Mouse (Mus musculus) lung, adult 10 weeks (tissue): ENCODE measurements around the gene Crocc2. TPM values are rescaled to one million over a fixed set of nuclear protein-coding genes. Genes with fewer than 3 reads are reported as not detected.

Source experiments
- polyA plus RNA-seq: library from polyadenylated mRNA; stranded (reverse); fragments of 350-450 nt; fragmentation: Illumina TruSeq; extraction: RNeasy Lipid Tissue Mini Kit (QIAGEN cat#74804); gene quantifications from one replicate; pipeline ENCODE4 v1.2.3, GENCODE M21; 2014; ENCODE audit warnings: low read depth, low replicate concordance; ENCODE audit not compliant: insufficient read depth

Crocc2 gene
- 0.73 TPM for polyA plus RNA-seq

DNA sequence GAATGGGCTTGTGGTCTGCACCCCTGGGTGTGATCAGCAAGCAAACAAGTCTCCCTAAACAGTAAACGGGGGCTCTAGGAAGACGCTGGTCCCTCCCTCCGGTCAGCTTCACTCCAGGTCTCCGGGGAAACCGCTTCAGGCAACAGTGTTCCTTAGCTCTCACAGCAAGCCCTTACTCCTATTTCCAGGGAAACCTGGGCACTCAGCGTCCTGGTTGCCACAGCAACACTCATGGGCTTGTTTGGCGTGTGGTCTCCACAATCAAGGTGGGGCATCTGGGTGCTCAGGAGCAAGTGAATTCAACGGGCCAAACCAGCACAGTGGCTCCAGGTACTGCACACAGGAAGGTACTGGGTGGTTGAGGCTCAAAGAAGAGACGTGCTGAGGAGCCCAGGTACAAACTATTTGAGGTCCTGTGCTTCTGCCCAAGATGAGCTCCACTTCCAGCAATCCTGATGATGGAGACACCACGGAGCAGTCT is at the start of gene Crocc2:
TSS of gene Crocc2 (plus strand) at position 431 of the 481 bp plus-strand sequence.

DNA sequence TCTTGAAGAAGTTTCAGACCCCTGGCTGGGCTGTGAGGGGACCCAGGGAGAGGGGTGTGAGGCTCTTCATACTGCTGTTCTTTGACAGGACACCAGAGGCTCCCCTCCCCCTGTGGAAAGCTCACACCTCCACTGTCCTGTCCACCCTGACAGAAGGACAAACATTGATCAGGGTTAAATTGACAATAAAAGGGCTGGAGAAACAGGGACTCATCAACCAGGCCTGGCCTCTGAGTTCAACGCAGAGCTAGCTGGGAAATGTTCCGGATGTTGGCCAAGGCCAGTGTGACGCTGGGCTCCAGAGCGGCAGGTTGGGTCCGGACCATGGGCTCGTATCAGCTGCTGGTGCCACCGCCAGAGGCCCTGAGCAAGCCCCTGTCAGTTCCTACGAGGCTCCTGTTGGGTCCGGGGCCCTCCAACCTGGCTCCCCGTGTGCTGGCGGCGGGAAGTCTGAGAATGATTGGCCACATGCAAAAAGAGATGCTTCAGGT is 33.4 kb upstream of the Crocc2 start, which contains the start of gene Agxt:
TSS of gene Agxt (plus strand) at position 205 of the 491 bp plus-strand sequence.

DNA sequence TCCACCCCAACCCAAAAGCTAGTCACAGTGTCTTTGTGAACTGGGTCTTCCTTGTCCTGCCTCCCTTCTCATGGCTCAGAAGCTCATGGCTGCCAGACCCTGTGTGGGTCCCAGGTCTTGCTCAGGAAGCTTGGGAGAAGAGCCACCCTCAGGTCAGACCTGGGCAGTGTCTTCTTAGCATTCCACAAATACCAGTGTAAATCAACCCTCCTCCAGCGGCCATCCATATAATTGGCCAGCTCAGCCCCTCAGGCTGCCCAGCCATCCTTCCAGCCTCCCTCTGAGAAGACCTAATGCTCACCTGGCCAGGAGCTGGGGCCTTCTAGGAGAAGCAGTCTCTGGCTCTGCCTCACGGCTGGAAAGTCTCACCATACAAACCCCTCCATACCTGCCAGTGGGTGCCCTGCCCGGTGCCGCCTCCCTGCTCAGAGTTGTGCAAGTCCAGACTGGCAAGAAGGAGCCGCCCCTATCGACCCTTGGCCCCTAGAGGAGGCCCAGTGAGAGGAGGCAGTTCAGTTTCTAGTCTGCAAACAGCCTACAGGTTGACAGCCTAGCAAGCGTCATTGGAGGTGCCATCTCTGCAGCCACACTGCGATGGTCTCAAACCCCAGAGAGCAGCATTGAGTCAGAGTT is 7.9 kb upstream of the Crocc2 start, which contains the start of gene 2310007B03Rik:
TSS of gene 2310007B03Rik (minus strand) at position 448 of the 633 bp plus-strand sequence.

DNA sequence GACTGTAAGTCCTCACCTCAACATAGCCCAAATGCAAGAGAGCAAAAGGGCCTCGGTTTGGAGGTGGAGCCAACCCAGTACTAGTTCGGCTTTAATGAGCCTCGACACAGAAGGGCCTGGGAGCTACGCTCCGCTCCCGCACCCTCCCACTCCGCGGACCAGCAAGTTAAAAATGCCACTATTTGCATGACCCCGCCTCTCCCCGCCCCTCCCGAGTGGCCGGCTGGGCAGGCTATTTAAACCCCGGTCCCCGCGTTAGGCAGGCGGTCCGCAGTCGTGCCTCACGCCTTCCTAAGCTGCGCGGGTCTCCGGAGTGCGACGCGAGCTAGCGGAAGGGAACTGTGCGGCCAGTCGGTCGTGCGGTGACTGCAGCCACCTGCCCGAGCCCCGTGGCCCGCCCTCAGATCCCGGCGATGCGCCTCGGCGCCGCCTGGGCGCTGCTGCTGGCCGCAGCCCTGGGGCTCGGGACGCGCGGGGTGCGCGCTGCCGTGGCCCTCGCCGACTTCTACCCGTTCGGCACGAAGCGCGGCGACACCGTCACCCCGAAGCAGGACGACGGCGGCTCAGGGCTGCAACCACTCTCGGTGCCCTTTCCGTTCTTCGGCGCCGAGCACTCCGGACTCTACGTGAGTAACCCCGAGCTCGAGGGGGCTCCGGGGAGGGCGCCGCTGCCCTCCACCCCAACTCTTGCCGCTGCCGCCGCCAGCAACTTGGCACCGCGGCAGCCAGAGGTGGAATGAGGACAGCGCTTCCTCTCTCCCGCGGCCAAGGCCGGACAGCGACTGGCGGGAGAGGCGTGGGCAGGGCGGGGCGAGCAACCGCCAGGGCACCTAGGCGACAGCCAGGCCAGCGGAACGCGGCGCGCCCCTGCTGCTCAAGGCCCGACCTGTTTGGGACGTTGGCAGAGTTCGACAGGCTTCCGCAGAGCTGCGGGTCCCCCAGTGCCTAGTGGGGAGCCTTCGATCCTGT is 67.3 kb downstream of the Crocc2 start, which contains the start of gene Sned1:
TSS of gene Sned1 (plus strand) at position 266 of the 969 bp plus-strand sequence.

Other genes starting within 250 kb of the Crocc2 start
- 11.5 TPM for gene Capn10, start 234.3 kb upstream of the Crocc2 start, polyA plus RNA-seq
- gene Gpr35, start 217.9 kb upstream of the Crocc2 start, polyA plus RNA-seq, result 1.8 TPM
- gene Aqp12, start 162.4 kb upstream of the Crocc2 start, polyA plus RNA-seq, result not detected
- 0.69 TPM for gene Kif1a, start 66.8 kb upstream of the Crocc2 start, polyA plus RNA-seq
- gene Agxt, start 33.5 kb upstream of the Crocc2 start, polyA plus RNA-seq, result not detected
- 25.5 TPM for gene 2310007B03Rik, start 7.8 kb upstream of the Crocc2 start, polyA plus RNA-seq
- gene Sned1, start 67.1 kb downstream of the Crocc2 start, polyA plus RNA-seq, result 4.2 TPM
- 16.8 TPM for gene Mterf4, start 137.2 kb downstream of the Crocc2 start, polyA plus RNA-seq
- 10.9 TPM for gene Ppp1r7, start 174.1 kb downstream of the Crocc2 start, polyA plus RNA-seq
- gene Pask, start 174.8 kb downstream of the Crocc2 start, polyA plus RNA-seq, result 0.58 TPM
- gene Ano7, start 205.2 kb downstream of the Crocc2 start, polyA plus RNA-seq, result not detected